9 mouse cellular contexts compared by ENCODE assay signal in genomic region chr19:10402771-10403494, GRCm38 (mm10). TPM values are rescaled to one million over a fixed set of nuclear protein-coding genes. Genes with fewer than 3 reads are reported as not detected.
DNase-seq lines count a peak whose midpoint lies in the region; ATAC-seq and TF ChIP-seq lines count a peak whose summit lies in the region.
"Had no signal": no experiment of that assay in that cellular context is flagged by ENCODE, and none has a peak within 500 bp of the region (broad histone marks: within the 10 kb centered on the region; RNA-seq: fewer than 3 reads in every experiment).

No protein-coding gene starts in this region.

- no peak overlapping the region for H3K9ac ChIP-seq in ES-E14 (ENCODE audit: insufficient read depth, low read depth, low read length, poor library complexity, severe bottlenecking)

- intact Hi-C loops in gastrocnemius, postnatal 36 days (cut with DNase I), result no loop called here

- 27% methylated on average over 16 of the region's 16 CpGs for WGBS in cerebellum, adult 2 months

- no peaks in the 10 kb centered on the region for H3K36me3 ChIP-seq in ES-E14 (ENCODE audit: control insufficient read depth, insufficient read depth, low read length, poor library complexity, severe bottlenecking)

- peak; percentile 19; the same call in 1 of the 2 replicates for TF ChIP-seq POLR2A in cerebellum, adult 2 months (IDR thresholded peaks at IDR 0.05; ENCODE audit: borderline replicate concordance, insufficient read depth, low read length)

- H3K27ac ChIP-seq in ES-E14 (ENCODE audit: insufficient read depth, low read depth, low read length, poor library complexity, severe bottlenecking), result no peak overlapping the region
- H3K27ac ChIP-seq in cerebellum, adult 2 months (ENCODE audit: insufficient read depth, low read length), result peak overlapping the region; percentile 87; the same call in 1 of the 2 replicates
- H3K27ac ChIP-seq: macrophage had no signal

- H3K4me1 ChIP-seq in ES-E14 (ENCODE audit: control insufficient read depth in 2 of 2, insufficient read depth in 2 of 2, low read length in 2 of 2, poor library complexity in 1 of 2), result no peaks in the 10 kb centered on the region; a peak in 1 of 4 replicates
- peaks cover 55% of the 10 kb centered on the region for H3K4me1 ChIP-seq in cerebellum, adult 2 months (ENCODE audit: control insufficient read depth, insufficient read depth, low read length)

- peak; percentile 74 to 82 for ATAC-seq in hematopoietic stem cell, adult 5-6 weeks (replicated peaks in 1 of 2; ENCODE audit: insufficient read depth in 1 of 2, low FRiP score in 2 of 2, low TSS enrichment in 1 of 2, low read depth in 1 of 2, poor library complexity in 2 of 2, severe bottlenecking in 2 of 2)
- peak; percentile 84 for ATAC-seq in megakaryocyte-erythroid progenitor cell, adult 5-6 weeks (replicated peaks; ENCODE audit: low FRiP score, low TSS enrichment, poor library complexity, severe bottlenecking)

- TF ChIP-seq CTCF in cerebellum, adult 2 months (IDR thresholded peaks at IDR 0.05; ENCODE audit: borderline replicate concordance, insufficient read depth, low read depth, low read length), result peak; percentile 80

- no peaks in the 10 kb centered on the region for H3K27me3 ChIP-seq in cerebellum, adult 2 months (ENCODE audit: control insufficient read depth, insufficient read depth, low read length)

- in situ Hi-C loops in ES-E14 (cut with MboI; ENCODE audit: low sequenced_read_pairs in 2 of 2, unreplicated experiment in 2 of 2), result no loop called here

- DNase-seq in gastrocnemius, postnatal 10 days, result peak; percentile 58
- DNase-seq in gastrocnemius, postnatal 36 days, result no peak
- DNase-seq in ES-E14 (ENCODE audit: low read depth, low spot score), result peak; percentile 82
- DNase-seq in cerebellum, adult 2 months, result peak; percentile 81 to 87
- peak; percentile 53 for DNase-seq in layer of hippocampus, adult 9-10 months (ENCODE audit: low spot score)
- peak; percentile 33 to 41 for DNase-seq in urinary bladder, postnatal 36 days (ENCODE audit: low spot score in 2 of 2)

- H3K9me3 ChIP-seq in ES-E14 (ENCODE audit: control insufficient read depth, insufficient read depth, low read depth, low read length), result no peaks in the 10 kb centered on the region

- H3K4me3 ChIP-seq in ES-E14 (ENCODE audit: insufficient read depth in 1 of 2, low read depth in 1 of 2, low read length in 2 of 2, poor library complexity in 1 of 2, severe bottlenecking in 1 of 2), result no peak overlapping the region
- H3K4me3 ChIP-seq in cerebellum, adult 2 months (replicated peaks; ENCODE audit: insufficient read depth, low read depth, low read length), result no peak overlapping the region

TF ChIP-seq in ES-E14, 5 proteins besides CTCF, POLR2A, EP300 and RAD21:
- TF ChIP-seq HCFC1 (IDR thresholded peaks at IDR 0.05; ENCODE audit: borderline replicate concordance, insufficient read depth, low read length) (0 out of 2 replicates have a peak, but pooled peaks have one; percentile 45), ZNF384 (IDR thresholded peaks at IDR 0.05; ENCODE audit: low read depth, low read length) (no peak)
TF ChIP-seq in ES-E14: peak in this region for 1.

RNA-seq across cellular contexts. Expression of gene Syt7, which starts 14.0 kb away (rescaled TPM):
- total RNA-seq in gastrocnemius, postnatal 10 days (2021), result 1 to 10 TPM; 3.5 TPM
- 1 to 10 TPM; 2.3 to 2.5 TPM for total RNA-seq in gastrocnemius, postnatal 36 days (2021)
- 2.6 and 3.5 TPM in 2 replicates for total RNA-seq in ES-E14 (2012; rRNA removed)
- polyA plus RNA-seq in cerebellum, adult 2 months (2012; rRNA removed), result 173 and 187 TPM in 2 replicates
- not detected in 2 replicates for total RNA-seq in hematopoietic stem cell, adult 5-6 weeks (2017)
- not detected in 2 replicates for total RNA-seq in megakaryocyte-erythroid progenitor cell, adult 5-6 weeks (2014; fragmentation: Nextera tagmentation)
- not detected in 2 replicates for total RNA-seq in megakaryocyte-erythroid progenitor cell, adult 5-6 weeks (2017)
- polyA plus RNA-seq: macrophage had no signal

RNA-seq across cellular contexts. Expression of gene Lrrc10b, which starts 54.3 kb away (rescaled TPM):
- under 1 TPM; 0.40 to 0.43 TPM for total RNA-seq in gastrocnemius, postnatal 10 days (2021)
- under 1 TPM; 0.23 to 0.27 TPM for total RNA-seq in gastrocnemius, postnatal 36 days (2021)
- 0.27 and 0.37 TPM in 2 replicates for total RNA-seq in ES-E14 (2012; rRNA removed)
- 0.54 and 0.57 TPM in 2 replicates for polyA plus RNA-seq in cerebellum, adult 2 months (2012; rRNA removed)
- total RNA-seq in hematopoietic stem cell, adult 5-6 weeks (2017), result not detected in 2 replicates
- not detected in 2 replicates for total RNA-seq in megakaryocyte-erythroid progenitor cell, adult 5-6 weeks (2014; fragmentation: Nextera tagmentation)
- total RNA-seq in megakaryocyte-erythroid progenitor cell, adult 5-6 weeks (2017), result not detected in 2 replicates

Comparison
In these comparisons a context has a peak if more than half of its experiments do, and no peak if none do; other contexts are left out.
1. DNase-seq: peak in gastrocnemius, postnatal 10 days (single experiment), ES-E14 (single experiment), cerebellum, adult 2 months (2 of 2), layer of hippocampus, adult 9-10 months (single experiment) and urinary bladder, postnatal 36 days (2 of 2); none in gastrocnemius, postnatal 36 days (0 of 2).